Mouse (Mus musculus) C2C12 (cell line): ENCODE data around the gene Wwp2.

Experiments
- CTCF ChIP-seq: IDR thresholded peaks from one replicate; pipeline ENCODE4 v1.5.1; 2011; ENCODE audit not compliant: control insufficient read depth, insufficient read depth, insufficient read length
- MYOD1 ChIP-seq: IDR thresholded peaks from one replicate; pipeline ENCODE4 v1.6.1; 2011; ENCODE audit warnings: low read depth; ENCODE audit not compliant: control insufficient read depth, insufficient read length

GRCm38 (mm10) chr8:107489921-107490320 is 53.8 kb downstream of the Wwp2 start:
- TF ChIP-seq CTCF (no peak), MYOD1 (no peak)
